Mouse (Mus musculus) spleen, postnatal 36 days (tissue): Measurements from ENCODE around the gene Elane.

Experiments
- DNase-seq, 2 experiments: peaks; one replicate each; pipeline ENCODE4 v3.0.0; 2022; ENCODE audit warnings: low spot score in 2 of 2, mixed read lengths in 1 of 2

Gene Elane

DNA sequence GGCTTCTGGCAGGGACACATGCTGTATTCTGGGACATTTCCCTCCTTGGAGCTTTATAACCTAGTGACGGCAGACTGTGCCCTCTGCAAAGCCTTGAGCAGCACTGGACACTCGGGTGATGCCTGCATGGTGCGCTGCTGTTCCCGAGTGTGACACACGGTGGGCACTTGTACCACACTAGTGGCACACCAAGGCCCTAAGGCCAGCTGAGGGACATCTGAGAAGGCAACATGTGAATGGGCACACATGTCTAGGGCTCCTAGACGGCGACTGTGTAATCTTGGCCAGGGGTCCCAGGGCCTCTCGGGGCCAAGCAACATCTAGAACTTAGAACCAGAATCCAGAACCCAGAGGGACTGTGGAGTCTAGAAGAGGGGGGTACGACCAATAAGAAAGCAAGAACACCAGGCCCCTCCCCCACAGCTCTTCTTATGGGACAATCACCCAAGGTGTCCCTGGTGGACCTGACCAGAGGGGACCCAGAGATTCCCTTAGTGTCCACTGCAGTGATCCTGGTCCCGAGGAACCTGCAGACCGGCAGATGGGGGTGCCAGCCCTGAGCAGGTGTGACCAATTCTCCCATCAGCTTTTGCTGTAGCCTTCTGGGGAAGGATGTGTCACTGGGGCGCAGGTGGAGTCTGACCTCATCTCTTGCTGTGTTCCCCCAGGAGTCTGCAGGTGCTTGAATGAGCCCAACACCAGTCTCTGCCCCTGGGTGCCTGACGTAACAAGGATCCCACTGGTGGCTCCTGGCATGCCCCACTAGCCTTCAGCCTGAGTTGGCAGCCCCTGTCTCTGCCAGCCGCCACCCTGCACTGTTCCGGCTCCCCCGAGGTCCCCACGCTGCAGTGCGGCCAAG is 44.1 kb downstream of the Elane start:
- no peak for DNase-seq

DNA sequence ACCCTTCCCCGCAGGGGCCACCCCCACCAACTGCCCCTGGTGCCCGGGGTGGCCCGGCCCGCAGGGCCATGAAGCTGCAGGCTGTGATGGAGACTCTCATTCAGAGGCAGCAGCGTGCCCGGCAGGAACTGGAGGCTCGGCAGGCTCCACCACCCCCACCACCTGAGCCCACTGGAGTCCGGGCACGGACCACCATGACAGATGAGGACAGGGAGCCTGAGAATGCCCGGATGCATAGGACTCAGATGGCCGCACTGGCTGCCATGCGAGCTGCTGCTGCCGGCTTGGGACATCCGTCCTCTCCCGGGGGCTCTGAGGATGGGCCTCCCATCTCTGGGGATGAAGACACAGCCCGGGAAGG is 44.8 kb downstream of the Elane start:
- no peak for DNase-seq

DNA sequence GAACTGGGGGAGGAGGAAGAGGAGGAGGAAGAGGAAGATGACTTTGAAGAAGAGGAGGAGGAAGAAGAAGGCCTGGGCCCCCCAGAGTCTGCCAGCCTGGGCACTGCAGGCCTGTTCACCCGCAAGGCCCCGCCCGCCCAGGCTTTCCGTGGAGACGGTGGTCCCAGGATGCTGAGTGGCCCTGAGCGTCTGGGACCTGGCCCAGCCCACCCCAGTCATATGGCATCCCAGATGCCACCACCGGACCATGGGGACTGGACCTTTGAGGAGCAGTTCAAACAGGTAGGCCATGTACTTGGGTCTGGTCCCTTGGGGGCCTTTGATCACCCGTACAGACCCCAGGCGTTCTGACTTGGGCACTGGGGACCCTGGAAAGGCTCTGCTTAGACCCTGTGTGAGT is 45.8 kb downstream of the Elane start:
- DNase-seq, result no peak

- no peak for DNase-seq
Observed at GRCm38 (mm10) chr10:79932736-79933135, 46.7 kb downstream of the Elane start.

- no peak for DNase-seq
Observed at GRCm38 (mm10) chr10:79933145-79933679, 47.2 kb downstream of the Elane start.

DNA sequence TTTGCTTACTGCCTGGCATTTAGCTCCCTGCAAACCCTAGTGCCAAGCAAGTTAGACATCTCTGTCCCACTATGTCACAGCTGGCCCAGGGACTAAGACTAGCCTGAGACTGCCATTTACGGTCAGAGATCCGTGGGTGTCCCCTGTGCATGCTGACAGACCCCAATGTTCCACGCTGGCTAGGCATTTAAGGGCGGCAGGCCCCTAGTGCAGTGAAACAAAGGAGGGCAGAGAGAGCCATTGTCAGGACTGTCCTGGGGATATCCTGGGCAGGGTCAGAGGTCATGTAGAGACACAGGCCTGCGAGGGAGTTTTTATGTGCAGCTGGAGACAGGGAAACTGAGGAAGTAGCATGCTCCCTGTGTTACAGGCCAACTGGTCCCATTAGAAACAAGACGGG is 47.8 kb downstream of the Elane start:
- no peak for DNase-seq

DNA sequence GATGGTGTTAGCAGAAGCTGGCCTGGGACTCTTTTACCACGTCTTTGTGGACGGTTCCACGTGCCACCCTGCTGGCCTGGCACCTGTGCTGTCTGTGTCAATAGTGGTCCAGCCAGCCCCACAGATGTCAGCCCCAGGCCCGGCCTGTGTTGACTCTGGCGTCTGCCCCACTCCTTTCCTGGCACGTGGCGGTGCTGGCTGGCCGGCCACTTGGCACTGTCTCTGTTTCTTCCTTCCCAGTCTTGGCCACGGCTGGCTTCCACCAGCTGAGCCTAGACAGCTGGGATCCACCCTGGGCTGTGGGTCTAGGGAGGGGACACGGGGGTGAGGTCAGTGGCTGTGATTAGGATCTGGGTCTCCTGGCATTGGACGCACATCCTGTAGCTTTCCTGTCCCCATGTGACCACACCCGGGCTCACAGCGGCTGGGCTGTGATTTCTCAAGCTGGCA is 48.2 kb downstream of the Elane start:
- DNase-seq, result peak in 1 of 2 experiments; percentile 44

- DNase-seq, result no peak
Observed at GRCm38 (mm10) chr10:79934794-79935569, 48.9 kb downstream of the Elane start.

GRCm38 (mm10) chr10:79936284-79936910 is 50.4 kb downstream of the Elane start:
- DNase-seq, result no peak

DNA sequence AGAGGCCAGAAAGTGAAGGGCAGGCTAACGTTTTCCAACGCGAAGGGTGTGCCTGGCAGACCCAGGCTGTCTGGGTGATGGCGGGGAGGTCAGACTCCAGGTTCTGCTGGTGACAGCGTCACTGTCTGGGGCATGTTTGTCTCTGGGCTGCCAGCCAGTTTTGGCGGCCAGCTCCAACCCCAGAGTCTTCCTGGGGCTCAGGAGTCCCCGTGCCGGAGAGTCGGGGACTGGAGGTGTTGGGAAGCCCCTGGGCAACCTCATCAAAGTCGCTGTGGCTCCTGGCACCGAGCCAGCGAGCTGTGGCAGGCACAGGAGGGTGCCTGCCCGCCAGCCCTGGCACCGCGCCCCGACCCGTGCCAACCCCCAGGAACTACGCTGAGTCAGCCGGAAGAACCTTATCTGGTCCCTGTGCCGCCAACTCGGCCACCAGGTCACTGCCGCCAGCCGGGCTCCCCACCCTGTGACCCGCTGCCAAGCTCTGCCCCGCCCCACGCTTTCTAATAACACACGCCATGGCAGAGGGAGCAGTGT is 50.9 kb downstream of the Elane start:
- peak; percentile 89 to 91 for DNase-seq
